Mouse (Mus musculus) adrenal gland, adult 18-20 months (tissue): ENCODE data around the gene Agap1. TPM values are rescaled to one million over a fixed set of nuclear protein-coding genes. Genes with fewer than 3 reads are reported as not detected.

Source experiments
- DNase-seq, 2 experiments: peaks; one replicate each; pipeline ENCODE4 v3.0.0; 2021 to 2022; ENCODE audit warnings: low spot score in 2 of 2
- total RNA-seq, 2 experiments: library from RNA; stranded (reverse); gene quantifications; 1 replicate in 1 of 2; 2 replicates in 1 of 2; pipeline ENCODE4 v1.2.3; 2021

Gene Agap1
- total RNA-seq, 2 experiments from 2014 or later, result 44.7 to 59.1 TPM

GRCm38 (mm10) chr1:89943202-89943601, 488.6 kb downstream of the Agap1 start:
- DNase-seq, result peak; percentile 74 to 82
